Mouse (Mus musculus) layer of hippocampus, adult 9-11 months (tissue): Measurements from ENCODE around the gene Prim2.

ENCODE experiments used
- DNase-seq: peaks from one replicate; pipeline ENCODE4 v3.0.0; 2022

Prim2 gene

GRCm38 (mm10) chr1:33536272-33537004 is 133.2 kb downstream of the Prim2 start:
- no peak for DNase-seq

- no peak for DNase-seq
Observed at GRCm38 (mm10) chr1:33535140-33535686, 134.4 kb downstream of the Prim2 start.

- no peak for DNase-seq
Observed at GRCm38 (mm10) chr1:33531860-33532259, 137.7 kb downstream of the Prim2 start.

- DNase-seq: peak; percentile 79
Observed at GRCm38 (mm10) chr1:33531097-33531856, 138.3 kb downstream of the Prim2 start.

- DNase-seq: no peak
Observed at GRCm38 (mm10) chr1:33530491-33530890, 139.1 kb downstream of the Prim2 start.

- no peak for DNase-seq
Observed at GRCm38 (mm10) chr1:33529543-33530232, 139.9 kb downstream of the Prim2 start.

GRCm38 (mm10) chr1:33527352-33527863 is 142.2 kb downstream of the Prim2 start:
- DNase-seq: no peak

- peak; percentile 58 for DNase-seq
Observed at GRCm38 (mm10) chr1:33523223-33523622, 146.4 kb downstream of the Prim2 start.

- DNase-seq: no peak
Observed at GRCm38 (mm10) chr1:33515124-33515523, 154.5 kb downstream of the Prim2 start.

GRCm38 (mm10) chr1:33511310-33511709 is 158.3 kb downstream of the Prim2 start:
- no peak for DNase-seq

GRCm38 (mm10) chr1:33504371-33504770 is 165.2 kb downstream of the Prim2 start:
- DNase-seq: no peak

GRCm38 (mm10) chr1:33502890-33503289 is 166.7 kb downstream of the Prim2 start:
- DNase-seq: no peak

GRCm38 (mm10) chr1:33502298-33502697 is 167.3 kb downstream of the Prim2 start:
- no peak for DNase-seq

- no peak for DNase-seq
Observed at GRCm38 (mm10) chr1:33500111-33500510, 169.5 kb downstream of the Prim2 start.

GRCm38 (mm10) chr1:33499603-33500002 is 170.0 kb downstream of the Prim2 start:
- peak; percentile 32 for DNase-seq

GRCm38 (mm10) chr1:33496128-33496527 is 173.5 kb downstream of the Prim2 start:
- no peak for DNase-seq

- no peak for DNase-seq
Observed at GRCm38 (mm10) chr1:33495586-33495985, 174.0 kb downstream of the Prim2 start.

GRCm38 (mm10) chr1:33495203-33495553 is 174.4 kb downstream of the Prim2 start:
- no peak for DNase-seq

- DNase-seq: no peak
Observed at GRCm38 (mm10) chr1:33494524-33495202, 174.9 kb downstream of the Prim2 start.

GRCm38 (mm10) chr1:33490220-33490619 is 179.4 kb downstream of the Prim2 start:
- no peak for DNase-seq

GRCm38 (mm10) chr1:33488372-33488771 is 181.2 kb downstream of the Prim2 start:
- no peak for DNase-seq

- DNase-seq: no peak
Observed at GRCm38 (mm10) chr1:33483746-33484145, 185.8 kb downstream of the Prim2 start.

GRCm38 (mm10) chr1:33480382-33480781 is 189.2 kb downstream of the Prim2 start:
- no peak for DNase-seq
